Comparison of ENCODE assay signal across 7 mouse cellular contexts in genomic region chr19:28834798-28835499, GRCm38 (mm10). TPM values are rescaled to one million over a fixed set of nuclear protein-coding genes. Genes with fewer than 3 reads are reported as not detected.
A peak's percentile ranks its signal among the peaks of the same experiment; 100 is the strongest.
DNase-seq lines count a peak whose midpoint lies in the region; ATAC-seq and TF ChIP-seq lines count a peak whose summit lies in the region.

Gene Slc1a1 (plus strand): TSS chr19:28835049.

- no peak for TF ChIP-seq CTCF in brain, embryonic 14.5 days (IDR thresholded peaks at IDR 0.05; ENCODE audit: borderline replicate concordance, extremely low read depth, insufficient read depth, insufficient read length)

- DNase-seq in brain, embryonic 14.5 days (ENCODE audit: low read depth): peak; percentile 85
- peak; percentile 24 for DNase-seq in embryo, embryonic 11.5 days (ENCODE audit: low read depth, low spot score)
- DNase-seq in kidney, adult 8-10 months: peak; percentile 55 to 80
- peak; percentile 62 for DNase-seq in left cerebral cortex, postnatal 4 days
- peak; percentile 53 for DNase-seq in mesoderm, embryonic 11.5 days (ENCODE audit: low read depth, low spot score)

- peaks cover 13% of the 10 kb centered on the region for H3K27me3 ChIP-seq in stomach, embryonic 14.5 days (ENCODE audit: control insufficient read depth, insufficient read depth, low read length)

- peak; percentile 67 for ATAC-seq in granulocyte monocyte progenitor cell, adult 5-6 weeks (replicated peaks; ENCODE audit: poor library complexity, severe bottlenecking)
- 0 out of 2 replicates have a peak, but pooled peaks have one; percentile 28 for ATAC-seq in stomach, embryonic 14.5 days (ENCODE audit: insufficient number of reproducible peaks, insufficient read depth, low FRiP score, low read depth)

- no peak within 1 kb of the TSS; the same call in 1 of the 2 replicates for H3K9ac ChIP-seq in stomach, embryonic 14.5 days (replicated peaks; ENCODE audit: low read depth, low read length)

- intact Hi-C loops in left cerebral cortex, postnatal 4 days (cut with DNase I): no loop called here

- H3K4me1 ChIP-seq in stomach, embryonic 14.5 days (ENCODE audit: control insufficient read depth, insufficient read depth, low read length): no peaks in the 10 kb centered on the region

- under 1% methylated on average over 68 of the region's 68 CpGs for WGBS in stomach, embryonic 14.5 days

- peak within 1 kb of the TSS; percentile 98 for H3K4me2 ChIP-seq in stomach, embryonic 14.5 days (replicated peaks; ENCODE audit: low read depth, low read length)

- no peak within 1 kb of the TSS for H3K27ac ChIP-seq in stomach, embryonic 14.5 days (ENCODE audit: low read length)

- no peaks in the 10 kb centered on the region for H3K36me3 ChIP-seq in stomach, embryonic 14.5 days (ENCODE audit: control insufficient read depth, insufficient read depth, low read length)

- TF ChIP-seq POLR2A in brain, embryonic 14.5 days (IDR thresholded peaks at IDR 0.05; ENCODE audit: borderline replicate concordance, extremely low read depth, insufficient read depth, insufficient read length, poor library complexity, severe bottlenecking): peak; percentile 63

- H3K4me3 ChIP-seq in stomach, embryonic 14.5 days (ENCODE audit: low read depth, low read length): peak within 1 kb of the TSS; percentile 52

- no peaks in the 10 kb centered on the region for H3K9me3 ChIP-seq in stomach, embryonic 14.5 days (ENCODE audit: control insufficient read depth, low read depth, low read length)

RNA-seq across cellular contexts. Expression of gene Slc1a1, which starts in this region (rescaled TPM):
- 15.0 and 22.2 TPM in 2 replicates for polyA plus RNA-seq in brain, embryonic 14.5 days (2012; rRNA removed)
- not detected in 2 replicates for total RNA-seq in granulocyte monocyte progenitor cell, adult 5-6 weeks (2014; fragmentation: Nextera tagmentation)
- total RNA-seq in granulocyte monocyte progenitor cell, adult 5-6 weeks (2017): not detected in 2 replicates
- total RNA-seq in left cerebral cortex, postnatal 4 days (2021): 10 to 100 TPM; 75.5 to 78.0 TPM
- 0.21 and 0.27 TPM in 2 replicates for polyA plus RNA-seq in stomach, embryonic 14.5 days (2014; fragmentation: Nextera tagmentation; extraction: Ambion mirVana)

Comparison
In these comparisons a context has a peak if more than half of its experiments do, and no peak if none do; other contexts are left out.
1. RNA of gene Slc1a1 (total RNA-seq): 75.5 to 78.0 TPM in left cerebral cortex, postnatal 4 days; not detected in granulocyte monocyte progenitor cell, adult 5-6 weeks; every median in the first group is over 10 times any median in the second.
2. RNA of gene Slc1a1 (polyA plus RNA-seq): 15.0 to 22.2 TPM in brain, embryonic 14.5 days; 0.21 to 0.27 TPM in stomach, embryonic 14.5 days; every median in the first group is over 10 times any median in the second.
3. Peak in ATAC-seq in granulocyte monocyte progenitor cell, adult 5-6 weeks; RNA of the gene not detected or under 1 TPM.
4. Peak in ATAC-seq, H3K4me3 ChIP-seq and H3K4me2 ChIP-seq in stomach, embryonic 14.5 days; RNA of the gene not detected or under 1 TPM.
5. DNase-seq: peak in every context shown above with its lines; median percentile 85 in brain, embryonic 14.5 days; 68 in kidney, adult 8-10 months; 62 in left cerebral cortex, postnatal 4 days; 53 in mesoderm, embryonic 11.5 days; 24 in embryo, embryonic 11.5 days.